Mouse (Mus musculus): Measurements from ENCODE around the gene Arvcf.

Gene Arvcf

DNA sequence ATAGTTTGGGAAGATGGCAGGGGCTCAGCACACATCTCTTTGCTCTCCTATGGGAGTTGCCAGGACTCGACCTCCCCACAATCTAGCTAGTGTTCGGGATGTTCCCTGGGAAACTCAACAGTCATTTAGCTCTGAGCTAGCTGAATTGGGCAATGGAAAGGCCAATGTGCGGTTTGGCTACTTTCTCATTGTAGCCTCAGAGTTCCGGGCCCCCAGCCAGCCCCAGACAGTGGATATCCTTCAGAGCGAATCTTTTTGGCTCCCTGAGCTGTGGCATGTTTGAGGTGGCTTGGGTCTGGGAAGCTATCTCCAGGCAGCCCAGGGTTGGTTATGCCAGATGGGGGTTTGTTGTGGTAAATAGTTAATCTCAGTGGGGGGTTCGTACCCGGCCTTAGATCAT lies 38.5 kb downstream of the Arvcf start:
- no peak for ATAC-seq (ENCODE audit: insufficient number of reproducible peaks, low FRiP score, low TSS enrichment)

DNA sequence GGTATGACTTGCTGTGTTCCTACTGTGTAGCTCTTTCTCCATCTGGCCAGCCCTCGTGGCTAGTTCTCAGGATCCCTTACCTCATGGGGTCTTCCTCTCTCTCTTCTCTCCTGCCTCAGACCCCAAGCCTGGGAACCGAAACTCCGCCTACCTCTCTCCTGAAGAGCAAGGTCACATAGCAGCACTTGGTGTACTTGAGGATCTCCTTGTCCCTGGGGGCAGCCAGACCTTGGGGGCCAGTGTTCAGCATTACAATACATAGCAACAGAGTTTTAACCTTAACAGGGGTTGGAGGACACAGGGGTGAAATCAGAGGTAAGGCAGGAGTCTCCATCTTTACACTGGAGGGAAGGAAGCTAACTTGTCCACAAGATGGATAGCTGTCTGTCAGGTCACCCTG lies 39.0 kb downstream of the Arvcf start:
- ATAC-seq (ENCODE audit: insufficient number of reproducible peaks, low FRiP score, low TSS enrichment) = no peak

DNA sequence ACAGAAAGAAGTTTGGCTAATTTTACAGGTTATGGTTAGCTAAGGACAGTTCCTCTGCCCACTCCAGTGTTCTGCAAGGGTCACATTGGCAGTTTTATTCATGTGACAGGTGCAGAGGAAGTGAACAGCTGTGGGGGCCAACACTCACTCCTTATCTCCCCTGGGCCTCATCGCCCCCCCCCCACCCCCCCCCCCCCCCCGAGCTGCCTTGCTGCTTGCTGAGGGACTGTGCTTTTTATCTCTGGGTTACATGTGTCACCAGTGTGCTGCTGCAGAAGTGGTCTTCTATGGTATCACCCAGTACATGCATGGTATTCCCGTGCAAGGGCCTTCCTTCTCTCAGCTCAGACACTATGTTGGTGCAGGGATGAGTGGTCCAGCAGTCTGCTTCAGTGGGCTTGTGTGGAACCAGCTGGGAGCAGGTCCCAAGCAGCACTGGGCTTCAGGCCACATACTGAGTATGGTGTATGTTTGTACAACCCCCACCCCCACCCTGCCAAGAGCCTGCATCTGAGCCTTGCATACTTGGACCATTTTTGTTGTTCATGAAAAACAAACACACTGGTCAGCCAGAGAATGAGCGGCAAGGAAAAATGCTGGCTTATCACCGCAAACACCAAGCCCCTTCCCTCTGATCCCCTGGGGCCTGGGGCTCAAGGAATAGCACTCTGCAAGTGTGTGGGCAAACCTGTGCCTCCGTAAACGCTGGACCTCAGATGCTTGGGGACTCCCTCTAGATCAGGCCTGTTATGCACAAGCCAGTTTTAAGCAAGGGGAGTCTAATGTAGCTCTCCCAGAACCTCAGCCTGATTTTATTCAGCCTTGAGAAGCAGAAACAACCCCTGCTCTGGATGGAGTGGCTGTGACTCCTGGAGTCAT lies 40.0 kb downstream of the Arvcf start:
- ATAC-seq (ENCODE audit: insufficient number of reproducible peaks, low FRiP score, low TSS enrichment) = no peak

DNA sequence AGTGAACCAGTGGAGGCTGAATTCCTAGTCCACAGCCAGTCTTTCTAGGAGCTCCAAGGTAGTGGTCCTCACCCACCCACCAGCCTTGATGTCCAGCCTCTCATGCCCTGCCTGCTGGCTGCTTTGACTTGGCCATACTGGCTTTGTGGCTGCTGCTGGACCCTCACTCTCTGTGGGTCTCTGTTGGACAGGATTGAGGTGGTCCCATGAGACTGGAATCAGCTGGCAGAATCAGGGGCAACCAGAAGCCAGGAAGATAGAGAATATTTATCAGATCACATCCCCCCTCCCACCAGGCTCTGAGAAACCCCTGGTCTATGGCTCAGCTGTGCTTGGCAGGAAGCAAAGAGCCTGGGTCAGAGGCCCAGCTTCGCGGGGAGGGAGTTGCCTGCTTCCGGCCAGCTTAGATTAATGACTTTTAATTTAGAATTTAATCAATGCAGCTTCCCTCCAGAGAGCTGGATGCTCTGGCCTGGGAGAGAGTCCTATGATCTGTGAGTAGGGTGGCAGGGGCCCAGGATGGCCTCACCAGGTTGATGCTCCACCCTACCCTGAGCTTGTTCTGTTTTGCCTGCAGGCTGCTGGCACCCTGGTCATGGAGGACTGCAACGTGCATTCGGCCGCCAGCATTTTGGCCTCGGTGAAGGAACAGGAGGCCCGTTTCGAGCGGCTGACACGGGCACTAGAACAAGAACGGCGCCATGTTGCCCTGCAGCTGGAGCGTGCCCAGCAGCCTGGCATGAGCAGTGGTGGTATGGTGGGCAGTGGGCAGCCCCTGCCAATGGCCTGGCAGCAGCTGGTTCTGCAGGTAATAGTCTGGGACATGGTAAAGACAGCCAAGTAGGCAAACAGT lies 40.8 kb downstream of the Arvcf start:
- ATAC-seq (ENCODE audit: insufficient number of reproducible peaks, low FRiP score, low TSS enrichment) = no peak

DNA sequence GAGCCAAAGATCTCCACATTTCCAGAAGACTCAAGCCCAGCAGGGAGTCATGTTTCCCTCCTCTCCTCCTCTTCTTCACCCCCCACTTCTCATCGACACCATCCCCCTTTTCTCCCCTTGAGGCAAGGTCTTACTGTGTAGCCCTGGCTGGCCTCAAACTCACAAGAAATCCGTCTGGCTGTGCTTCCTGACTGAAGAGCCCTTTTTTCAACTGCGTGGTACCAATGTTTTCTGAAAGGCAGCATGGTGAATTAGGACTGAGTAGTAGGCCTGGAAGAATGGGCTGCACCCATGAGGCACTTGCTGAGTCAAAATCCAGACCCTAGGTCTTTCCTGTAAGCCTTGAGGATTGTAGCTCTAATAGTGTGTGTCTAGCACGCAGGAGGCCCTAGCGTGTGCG lies 42.4 kb downstream of the Arvcf start:
- no peak for ATAC-seq (ENCODE audit: insufficient number of reproducible peaks, low FRiP score, low TSS enrichment)

DNA sequence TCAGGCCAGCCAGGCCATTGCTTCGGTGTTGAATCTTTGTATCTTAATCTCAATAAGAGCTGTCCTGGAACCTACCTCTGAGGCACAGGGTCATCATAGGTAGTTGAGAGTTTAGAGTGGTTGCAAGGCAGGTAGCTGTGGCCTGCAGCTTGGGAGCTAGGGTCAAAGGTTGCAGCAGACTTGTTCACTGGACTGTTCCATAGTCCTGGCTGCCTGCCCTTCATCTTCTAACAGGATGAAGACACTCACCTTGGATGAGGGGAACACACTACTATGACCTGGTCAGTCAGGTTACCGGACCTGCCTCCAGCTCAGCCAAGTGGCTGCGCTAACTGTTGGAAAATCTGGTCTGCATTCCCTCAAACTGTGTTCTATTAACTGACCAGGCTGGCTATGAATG lies 43.1 kb downstream of the Arvcf start:
- ATAC-seq (ENCODE audit: insufficient number of reproducible peaks, low FRiP score, low TSS enrichment) = no peak

DNA sequence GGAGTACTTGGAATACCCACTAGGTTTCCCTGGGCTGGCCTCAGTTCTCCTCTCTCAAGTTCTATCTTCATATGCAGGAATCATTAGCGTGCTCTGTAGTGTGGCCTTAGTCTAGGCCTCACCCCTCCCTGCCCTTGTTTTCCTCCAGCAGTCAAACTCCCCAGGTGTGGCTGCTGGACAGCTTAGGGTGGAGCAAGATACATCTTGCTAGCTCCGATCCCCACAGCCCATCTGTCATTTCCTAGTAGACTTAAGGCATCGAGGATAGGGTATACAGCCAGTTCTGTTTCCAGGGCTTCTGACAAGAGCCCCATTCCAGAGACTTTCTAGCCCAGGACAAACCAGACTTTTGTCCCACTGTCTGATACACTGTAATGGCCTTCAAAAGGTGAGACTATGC lies 43.7 kb downstream of the Arvcf start:
- no peak for ATAC-seq (ENCODE audit: insufficient number of reproducible peaks, low FRiP score, low TSS enrichment)

DNA sequence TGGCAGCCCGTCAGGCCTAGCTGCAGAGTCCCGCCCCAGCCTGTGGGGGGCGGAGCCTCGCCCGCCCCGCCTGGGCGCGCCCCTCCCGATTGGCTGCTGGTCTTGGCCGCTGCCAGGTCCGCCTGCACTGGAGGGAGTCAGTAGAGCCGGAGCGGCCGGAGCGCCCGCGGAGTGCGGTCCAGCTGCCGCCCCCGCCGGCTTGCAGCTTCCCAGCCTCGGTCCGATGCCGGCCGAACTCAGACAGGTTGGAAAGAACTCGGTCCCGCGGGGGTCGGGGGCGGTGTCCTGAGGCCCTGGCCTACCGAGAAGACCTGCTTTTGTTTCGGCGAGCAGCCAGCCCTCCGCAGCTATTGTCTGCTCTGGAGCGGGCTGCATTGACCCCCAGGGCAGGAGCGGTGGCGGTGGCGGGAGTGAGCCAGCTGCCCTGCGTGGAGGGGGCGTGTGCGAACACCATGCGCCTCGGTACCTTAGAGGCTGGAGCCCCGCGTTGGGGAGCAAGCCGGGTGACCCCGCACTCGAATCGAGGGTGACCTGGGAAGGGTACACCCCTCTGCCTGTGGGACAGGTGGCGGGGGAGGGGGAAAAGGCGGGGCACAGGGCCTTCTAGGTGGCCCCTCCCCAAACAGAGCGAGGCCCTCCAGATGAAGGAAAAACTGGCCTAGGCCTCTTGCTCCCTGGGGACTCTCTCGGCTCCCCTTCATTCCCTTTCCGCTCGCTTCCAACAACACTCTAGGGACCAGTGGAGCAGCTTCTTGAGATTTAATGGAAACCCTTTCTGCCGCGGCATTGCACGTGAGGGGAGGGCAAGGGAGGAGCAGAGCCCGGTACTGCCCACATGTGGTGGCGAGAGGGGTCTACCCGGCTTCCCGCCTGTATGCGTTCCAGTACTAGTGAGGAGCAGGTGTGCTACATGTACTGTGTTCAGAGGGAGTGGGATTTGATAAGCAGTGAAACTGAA lies 44.8 kb downstream of the Arvcf start:
- no peak for ATAC-seq (ENCODE audit: insufficient number of reproducible peaks, low FRiP score, low TSS enrichment)

DNA sequence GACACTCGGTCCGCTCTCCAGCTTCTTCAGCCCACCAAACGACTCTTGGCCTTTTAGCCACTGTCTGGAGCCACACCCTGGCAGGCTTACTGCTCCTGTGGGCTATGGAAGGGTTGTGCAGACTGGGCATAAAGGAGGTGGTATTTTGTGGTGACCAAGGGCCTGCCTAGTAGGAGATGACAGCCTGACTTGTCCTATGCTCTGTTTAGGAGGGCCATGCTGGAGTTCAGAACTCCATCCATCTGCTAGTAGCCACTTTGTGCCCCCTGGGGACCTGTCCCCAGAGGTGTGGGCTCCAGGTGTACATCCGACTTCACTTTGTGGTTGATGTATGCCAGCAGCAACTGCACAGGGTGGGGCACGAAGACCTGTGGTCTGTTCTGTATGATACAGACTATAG lies 45.6 kb downstream of the Arvcf start:
- no peak for ATAC-seq (ENCODE audit: insufficient number of reproducible peaks, low FRiP score, low TSS enrichment)

DNA sequence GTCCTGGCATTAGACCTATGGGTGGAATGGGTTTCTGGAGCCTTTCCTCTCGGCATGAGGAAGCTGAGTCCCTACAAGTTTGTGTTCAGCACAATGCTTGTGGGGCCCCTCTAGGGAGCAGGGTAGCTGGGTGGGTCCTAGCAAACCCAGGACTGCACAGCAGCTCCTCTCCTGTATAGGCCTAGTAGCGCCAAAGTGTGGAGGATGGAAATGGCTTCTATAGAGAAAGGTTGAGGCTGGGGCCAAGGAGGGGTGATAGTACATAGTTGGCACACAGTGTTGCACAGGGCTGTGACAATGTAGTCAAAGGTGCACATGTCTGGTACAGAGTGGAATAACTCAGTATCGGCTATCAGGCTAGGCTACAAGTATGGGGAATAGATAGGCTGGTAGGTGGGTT lies 46.1 kb downstream of the Arvcf start:
- no peak for ATAC-seq (ENCODE audit: insufficient number of reproducible peaks, low FRiP score, low TSS enrichment)

DNA sequence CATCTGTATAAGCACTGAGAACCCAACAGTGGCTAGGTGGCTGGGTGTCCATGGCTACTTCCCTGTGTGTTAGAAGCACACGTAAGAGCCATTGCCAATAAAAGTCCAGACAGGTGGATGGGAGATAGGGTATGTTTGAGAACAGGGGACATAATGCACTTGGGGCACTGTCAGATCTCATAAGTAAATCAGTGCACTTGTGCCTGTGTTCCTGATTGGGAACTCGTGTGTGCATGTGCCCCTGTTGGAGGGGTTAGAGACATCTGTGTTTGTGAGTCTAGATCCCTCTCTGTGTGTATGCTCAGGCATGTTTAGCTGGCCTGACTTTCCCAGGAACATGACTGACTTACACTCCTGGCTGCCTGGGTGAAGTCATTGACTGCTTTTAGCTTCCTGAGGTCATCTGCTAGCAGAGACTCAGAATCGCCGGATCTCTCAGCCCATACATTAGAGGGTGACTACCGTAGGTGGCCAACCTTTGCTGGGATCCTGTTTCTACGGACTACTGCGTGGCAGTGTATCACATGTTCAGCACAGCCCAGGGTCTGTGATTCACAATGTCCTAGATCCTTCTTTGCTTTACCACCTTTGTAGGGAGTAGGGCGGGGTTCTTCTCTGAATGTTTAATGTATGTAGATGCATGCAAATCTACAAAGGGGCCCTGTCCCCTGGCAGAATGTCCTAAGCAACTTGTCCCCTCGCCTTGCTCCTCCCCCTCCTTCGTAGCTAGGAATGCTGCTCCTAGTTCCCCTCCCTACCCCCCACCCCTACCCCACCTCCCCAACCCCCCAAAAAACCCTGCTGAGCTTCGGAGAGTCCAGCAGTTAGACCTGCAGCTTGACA lies 47.0 kb downstream of the Arvcf start:
- no peak for ATAC-seq (ENCODE audit: insufficient number of reproducible peaks, low FRiP score, low TSS enrichment)

DNA sequence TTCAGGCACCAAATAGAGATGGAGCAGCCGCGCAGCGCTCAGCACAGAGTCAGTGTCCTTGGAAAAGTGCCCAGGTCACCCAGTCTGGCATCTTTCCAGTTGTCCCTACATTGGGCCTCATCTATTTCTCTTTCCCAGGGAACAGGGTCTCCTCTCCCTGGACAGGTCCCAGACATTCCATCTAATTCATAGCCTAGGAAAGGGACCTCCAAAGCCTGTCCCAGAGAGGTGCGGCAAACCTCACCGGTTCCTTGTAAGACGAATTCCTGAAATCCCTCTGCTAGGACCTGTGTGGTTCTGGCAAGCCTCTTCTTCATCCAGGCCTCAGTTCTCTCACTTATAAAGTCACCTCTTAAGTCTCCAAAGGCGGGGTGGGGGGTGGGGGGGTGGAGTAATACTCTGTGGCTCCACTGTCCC lies 47.6 kb downstream of the Arvcf start:
- ATAC-seq (ENCODE audit: insufficient number of reproducible peaks, low FRiP score, low TSS enrichment) = no peak

DNA sequence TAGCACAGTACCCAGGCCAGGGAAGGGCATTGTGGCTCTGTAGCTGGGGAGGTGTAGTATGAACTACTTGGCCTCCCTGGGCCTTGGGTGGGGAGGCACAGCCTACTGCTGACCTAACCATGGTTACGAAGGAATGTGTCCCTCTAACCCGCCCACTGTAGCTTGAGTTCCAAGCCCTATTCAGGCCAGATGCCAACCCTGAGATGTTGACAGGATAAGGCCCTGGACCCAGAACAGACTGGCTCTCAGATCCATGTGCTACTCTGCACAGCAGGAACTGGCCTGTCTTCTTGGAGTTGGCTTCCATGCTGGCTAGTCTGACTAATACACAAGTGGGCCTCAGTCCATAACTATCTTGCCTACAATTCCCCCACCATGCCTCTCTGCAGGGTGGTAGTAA lies 48.2 kb downstream of the Arvcf start:
- ATAC-seq (ENCODE audit: insufficient number of reproducible peaks, low FRiP score, low TSS enrichment) = peak; percentile 57

DNA sequence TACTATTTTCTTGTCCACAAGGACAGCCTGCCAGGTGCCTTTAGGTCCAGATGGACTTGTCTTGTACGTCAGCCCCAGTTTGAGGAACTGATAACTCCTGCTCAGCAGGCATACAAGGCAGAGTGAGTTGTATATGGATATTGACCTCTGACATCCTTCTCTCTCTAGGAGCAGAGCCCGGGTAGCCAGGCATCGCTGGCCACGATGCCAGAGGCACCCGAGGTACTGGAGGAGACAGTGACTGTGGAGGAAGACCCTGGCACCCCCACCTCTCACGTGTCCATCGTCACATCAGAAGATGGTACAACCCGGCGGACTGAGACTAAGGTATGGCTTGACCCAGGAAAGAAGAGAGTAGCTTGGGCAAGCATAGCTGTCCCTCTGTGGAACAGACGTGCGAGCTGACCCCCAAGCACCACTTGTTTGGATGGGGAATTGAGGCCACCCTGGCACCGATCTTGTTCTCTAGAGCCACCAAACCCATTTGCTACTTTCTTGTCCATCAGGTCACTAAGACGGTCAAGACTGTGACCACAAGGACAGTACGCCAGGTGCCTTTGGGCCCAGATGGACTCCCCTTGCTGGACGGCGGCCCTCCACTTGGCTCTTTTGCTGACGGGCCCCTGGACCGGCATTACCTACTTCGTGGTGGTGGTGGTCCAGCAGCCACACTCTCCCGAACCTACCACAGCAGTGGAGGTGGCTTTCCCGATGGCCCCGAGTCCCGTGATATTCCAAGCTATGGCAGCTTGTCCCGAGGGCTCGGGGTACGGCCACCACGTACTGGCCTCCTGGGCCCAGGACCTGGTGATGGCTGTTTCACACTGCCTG lies 49.0 kb downstream of the Arvcf start:
- ATAC-seq (ENCODE audit: insufficient number of reproducible peaks, low FRiP score, low TSS enrichment) = no peak

DNA sequence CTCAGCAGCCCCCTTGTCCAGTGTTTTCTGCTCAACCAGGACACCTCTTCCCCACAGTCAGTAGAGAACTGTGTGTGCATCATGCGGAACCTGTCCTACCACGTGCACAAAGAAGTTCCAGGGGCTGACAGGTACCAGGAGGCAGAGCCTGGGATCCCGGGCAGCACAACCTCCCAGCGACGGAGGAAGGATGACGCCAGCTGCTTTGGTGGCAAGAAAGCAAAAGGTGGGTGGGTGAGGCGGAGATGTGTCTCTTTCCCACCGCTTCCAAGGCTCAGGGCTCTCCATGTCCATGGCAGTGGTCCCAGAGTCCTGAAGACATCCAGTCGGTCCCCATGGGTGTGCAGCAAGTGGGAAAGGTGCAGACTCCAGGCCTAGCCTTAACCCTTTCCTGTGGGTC lies 52.0 kb downstream of the Arvcf start:
- no peak for ATAC-seq (ENCODE audit: insufficient number of reproducible peaks, low FRiP score, low TSS enrichment)

DNA sequence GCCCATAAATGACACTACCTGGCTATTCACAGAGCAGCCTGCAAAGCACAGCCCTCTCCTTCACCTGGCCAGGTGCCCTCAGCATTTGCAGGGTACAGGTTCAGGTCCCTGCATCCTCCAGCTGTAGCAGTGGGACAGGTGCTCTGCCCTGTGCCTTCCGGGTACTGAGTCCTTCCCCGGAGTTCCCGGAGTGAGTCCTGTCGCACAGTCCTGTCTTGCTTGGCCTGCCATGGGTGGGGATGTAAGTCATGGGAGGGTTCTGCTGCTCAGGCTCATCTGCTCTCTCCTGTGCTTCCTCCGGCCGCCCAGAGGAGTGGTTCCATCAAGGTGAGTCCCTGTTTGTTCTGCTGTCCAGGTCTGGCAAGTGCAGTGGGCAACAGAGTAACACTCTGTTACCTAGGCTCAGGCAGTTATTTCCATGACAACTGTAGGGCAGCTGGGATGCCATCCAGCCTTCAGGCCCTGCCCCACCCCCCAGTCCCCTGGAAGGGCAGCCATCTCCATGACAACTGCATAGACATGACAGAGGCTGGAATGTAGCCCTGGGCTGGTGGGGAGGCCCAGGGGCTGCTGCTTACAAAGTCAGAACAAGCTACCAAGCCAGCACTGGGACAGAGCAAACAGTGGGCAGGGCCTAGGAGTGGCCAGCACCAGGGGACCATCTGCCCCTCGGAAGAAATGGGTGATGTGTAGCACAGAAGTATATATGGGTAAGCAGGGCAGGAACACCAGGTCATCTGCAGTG lies 52.7 kb downstream of the Arvcf start:
- no peak for ATAC-seq (ENCODE audit: insufficient number of reproducible peaks, low FRiP score, low TSS enrichment)

DNA sequence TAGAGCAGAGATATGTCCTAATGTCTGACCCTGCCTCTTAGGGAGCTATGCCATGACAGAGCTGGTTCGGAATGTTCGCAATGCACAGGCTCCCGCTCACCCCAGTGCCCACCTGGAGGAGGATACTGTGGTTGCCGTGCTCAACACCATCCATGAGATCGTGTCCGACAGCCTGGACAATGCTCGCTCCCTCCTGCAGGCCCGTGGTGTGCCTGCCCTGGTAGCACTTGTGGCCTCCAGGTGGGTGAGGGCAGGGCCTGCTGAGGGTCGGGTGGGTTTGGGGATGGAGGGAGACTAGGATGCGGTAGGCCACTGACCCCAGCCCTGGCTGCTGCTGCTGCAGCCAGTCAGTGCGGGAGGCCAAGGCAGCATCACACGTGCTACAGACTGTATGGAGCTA lies 55.3 kb downstream of the Arvcf start:
- ATAC-seq (ENCODE audit: insufficient number of reproducible peaks, low FRiP score, low TSS enrichment) = no peak
